Mouse (Mus musculus): Measurements from ENCODE around the gene Ammecr1. TPM values are rescaled to one million over a fixed set of nuclear protein-coding genes. Genes with fewer than 3 reads are reported as not detected.

The Ammecr1 gene
- 16.2 and 18.0 TPM in 2 replicates for polyA plus RNA-seq (2015; fragmentation: Nextera tagmentation; extraction: Ambion mirVana)

DNA sequence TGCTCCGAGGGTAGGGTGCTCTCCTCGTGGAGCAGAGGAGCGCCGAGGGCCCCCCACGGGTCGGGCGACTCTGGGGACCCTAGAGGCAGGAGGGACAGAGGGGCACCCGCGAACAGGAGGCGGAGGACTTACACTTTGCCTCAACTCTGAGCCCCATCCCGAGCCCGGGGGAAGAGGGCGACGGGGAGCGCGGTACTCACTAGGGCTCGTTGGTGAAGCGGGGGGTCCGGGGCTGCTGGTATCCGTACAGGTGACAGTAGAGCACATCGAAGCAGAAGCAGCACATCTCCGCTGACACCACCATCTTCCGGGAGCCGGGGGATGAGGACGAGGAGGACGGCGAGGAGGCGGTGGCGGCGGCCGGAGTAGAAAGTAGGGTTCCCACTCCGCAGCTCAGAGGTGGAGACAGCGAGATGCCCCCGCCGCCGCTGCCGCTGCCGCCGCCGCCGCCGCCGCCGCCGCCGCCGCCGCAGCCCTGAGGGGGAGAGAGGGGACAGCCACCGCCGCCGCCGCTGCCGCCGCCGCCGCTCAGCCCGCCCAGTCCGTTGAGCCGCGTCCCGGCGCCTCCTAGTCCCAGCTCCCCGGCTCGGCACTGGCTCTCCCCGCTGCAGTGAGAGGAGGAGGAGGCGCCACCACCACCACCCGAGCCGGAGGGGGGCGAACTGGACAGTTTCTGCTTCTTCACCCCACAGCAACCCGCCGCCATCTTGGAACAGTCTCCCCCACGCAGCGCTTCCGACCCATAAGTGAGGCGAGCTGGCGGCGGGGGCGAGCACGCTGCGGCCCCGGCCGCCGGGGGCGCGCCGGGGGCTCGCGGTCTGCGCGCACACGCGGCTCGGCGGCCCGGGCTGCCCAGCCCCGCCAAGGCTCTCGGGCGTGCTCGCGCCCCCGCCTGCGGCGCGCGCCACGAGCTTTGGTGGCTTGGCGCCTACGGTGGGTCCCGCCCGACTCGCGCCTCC is at the start of gene Ammecr1:
Ammecr1 (minus strand) TSS at position 721 of the 959 bp plus-strand sequence.

Other genes with a start within 250 kb of the Ammecr1 start
- gene Rtl9, start 132.9 kb upstream of the Ammecr1 start, polyA plus RNA-seq (2015; fragmentation: Nextera tagmentation; extraction: Ambion mirVana) = 0.04 TPM in 1 of 2 replicates, not detected in the other

All from spleen, postnatal 0 days (tissue).